Mouse (Mus musculus): ENCODE measurements around the gene Clk4.

The Clk4 gene

DNA sequence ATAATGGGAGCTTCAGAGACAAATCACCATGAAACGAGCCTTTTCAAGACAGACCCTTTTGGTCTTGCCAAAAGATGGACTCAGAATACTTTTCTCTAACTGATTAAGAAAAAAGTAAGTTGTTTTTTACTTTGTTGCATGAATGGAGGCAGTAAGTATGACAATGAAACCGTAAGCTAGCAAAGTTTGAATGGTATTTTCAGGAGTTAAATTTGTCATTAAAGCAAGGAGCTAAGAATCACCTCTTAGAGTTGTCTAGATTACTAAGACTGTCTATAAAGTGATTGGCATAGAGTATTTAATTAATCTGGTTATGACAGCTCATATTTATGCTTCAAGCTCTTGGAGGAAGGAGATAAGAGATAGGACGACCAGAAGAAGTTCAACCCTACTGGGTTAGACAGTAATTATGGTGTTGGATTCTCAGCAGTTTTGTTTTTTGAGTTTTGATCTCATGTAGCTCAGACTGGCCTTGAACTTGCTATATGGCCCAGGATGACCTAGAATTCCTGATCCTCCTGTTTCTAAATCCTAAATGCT lies at the start of gene Clk4:
TSS of gene Clk4 (plus strand) at position 51 of the 540 bp plus-strand sequence.
- DNase-seq (ENCODE audit: low spot score) = no peak

DNA sequence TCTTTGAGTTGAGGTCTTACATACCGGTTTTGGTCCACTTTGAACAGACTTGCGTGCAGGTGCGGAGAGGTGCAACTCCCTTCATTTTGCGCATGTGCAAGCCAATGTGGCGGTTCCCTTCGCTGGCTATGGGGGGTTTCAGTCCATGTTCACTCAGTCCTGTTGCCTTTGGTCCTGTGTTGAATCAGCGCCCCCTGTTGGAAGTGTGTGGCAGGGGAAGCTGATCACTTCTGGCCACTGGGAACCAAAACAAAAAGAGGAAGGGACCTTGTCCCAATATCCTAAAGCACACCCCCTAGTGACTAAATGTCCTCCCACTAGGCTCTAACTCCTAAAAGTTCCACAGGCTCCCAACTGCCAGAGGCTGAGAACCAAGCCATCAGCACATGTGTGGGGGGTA lies 47.5 kb upstream of the Clk4 start:
- no peak for DNase-seq (ENCODE audit: low spot score)

DNA sequence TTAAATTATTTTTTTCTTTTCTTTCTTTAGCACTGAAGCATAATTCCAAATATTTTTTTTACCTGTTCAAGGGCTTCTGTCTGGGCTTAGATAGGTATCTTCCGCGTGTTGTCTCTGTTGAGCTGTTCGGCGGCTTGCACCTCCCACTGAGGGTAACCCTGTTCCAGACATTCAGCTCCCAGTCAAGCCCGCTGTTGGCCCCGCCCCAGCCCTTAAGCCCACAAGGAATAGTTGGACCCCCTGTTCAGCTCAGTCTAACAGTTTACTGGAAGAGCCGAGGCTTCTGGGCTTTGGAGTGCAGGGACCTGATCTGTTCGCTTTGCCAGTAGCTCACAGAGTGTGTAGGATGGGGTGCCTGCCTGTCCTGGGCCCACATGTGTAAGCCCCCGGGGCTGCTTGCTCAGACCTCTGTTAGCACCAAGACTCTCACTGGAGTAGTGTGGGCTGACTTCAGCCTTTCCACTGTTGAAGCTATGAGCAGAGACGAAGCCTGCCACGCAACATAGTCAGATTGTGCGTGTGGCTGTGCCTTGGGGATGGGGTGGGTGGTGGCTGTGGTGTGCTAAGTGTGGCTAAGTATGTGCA lies 42.0 kb upstream of the Clk4 start:
- no peak for DNase-seq (ENCODE audit: low spot score)

DNA sequence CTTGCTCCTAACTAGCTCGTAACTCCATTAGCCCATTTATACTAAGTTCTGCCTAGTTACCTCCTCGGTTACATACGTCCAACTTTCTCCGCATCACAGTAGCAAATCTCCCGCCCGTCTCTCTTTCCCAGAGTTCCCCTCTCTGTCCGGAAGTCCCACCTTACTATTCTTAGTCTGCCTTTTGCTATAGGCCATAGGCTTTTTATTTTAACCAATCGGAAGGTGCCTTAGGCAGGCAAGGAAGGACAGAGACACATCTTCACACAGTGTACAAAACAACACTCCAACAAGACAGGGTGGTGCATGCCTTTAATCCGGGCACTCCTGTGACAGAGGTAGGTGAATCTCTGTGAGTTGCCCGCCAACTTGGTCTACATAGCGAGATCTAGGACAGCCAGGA lies 41.2 kb upstream of the Clk4 start, which contains the start of gene Gm12569:
TSS of gene Gm12569 (plus strand) at position 166 of the 400 bp plus-strand sequence.
- DNase-seq (ENCODE audit: low spot score) = no peak

DNA sequence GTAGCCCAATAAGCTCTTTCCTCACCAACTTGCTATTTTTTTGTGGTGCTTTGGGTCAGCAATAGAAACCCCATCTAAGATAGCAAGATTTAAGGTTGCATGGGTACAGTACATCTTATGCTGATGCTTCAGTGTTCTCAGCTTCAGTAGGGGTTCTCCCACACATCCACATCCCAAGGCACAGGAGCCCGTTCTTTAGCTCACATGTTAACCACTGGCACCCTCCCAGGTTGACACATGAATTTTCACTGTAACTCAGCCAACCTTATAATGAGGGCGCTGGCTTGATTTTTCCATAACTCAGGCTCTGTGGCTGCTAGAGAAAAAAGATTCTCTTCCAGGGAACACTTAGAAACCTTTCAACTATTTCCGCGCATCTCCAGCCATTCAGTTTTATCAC lies 34.4 kb upstream of the Clk4 start:
- DNase-seq (ENCODE audit: low spot score) = no peak

DNA sequence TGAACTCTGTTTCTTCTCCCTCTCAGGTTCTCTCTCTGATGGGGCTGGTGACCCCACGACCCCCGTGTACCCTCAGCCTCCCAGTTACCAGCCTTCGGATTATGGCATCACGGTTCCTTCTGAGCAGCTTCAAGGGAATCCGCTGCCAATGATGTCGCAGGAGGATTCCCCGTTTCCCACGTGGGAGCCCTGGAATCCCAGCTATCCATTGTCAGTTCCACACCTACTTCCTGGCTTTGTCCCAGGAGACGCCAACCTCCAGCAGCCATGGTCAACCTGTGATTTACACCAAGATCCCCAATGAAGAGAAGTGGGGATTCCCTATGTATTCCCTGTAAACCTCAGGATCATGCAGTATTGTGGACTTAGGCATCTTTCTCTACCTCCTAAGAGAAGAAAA lies 26.9 kb upstream of the Clk4 start:
- no peak for DNase-seq (ENCODE audit: low spot score)

DNA sequence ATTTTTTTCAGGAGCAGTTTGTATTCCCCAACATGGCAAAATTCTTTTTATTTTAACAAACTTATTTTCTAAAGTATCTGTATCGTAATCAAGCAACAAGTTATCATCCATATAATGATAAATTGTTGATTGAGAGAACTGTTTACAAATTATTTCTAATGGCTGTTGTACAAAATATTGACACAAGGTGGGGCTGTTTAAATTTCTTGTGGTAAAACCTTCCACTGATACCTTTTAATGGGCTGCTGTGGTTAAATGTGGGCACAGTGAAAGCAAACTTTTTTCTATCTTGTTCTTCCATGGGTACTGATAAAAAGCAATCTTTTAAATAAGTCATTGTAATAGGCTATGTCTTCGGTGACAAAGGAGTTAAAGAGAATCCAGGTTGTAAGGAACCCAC lies 18.6 kb upstream of the Clk4 start:
- DNase-seq (ENCODE audit: low spot score) = no peak

DNA sequence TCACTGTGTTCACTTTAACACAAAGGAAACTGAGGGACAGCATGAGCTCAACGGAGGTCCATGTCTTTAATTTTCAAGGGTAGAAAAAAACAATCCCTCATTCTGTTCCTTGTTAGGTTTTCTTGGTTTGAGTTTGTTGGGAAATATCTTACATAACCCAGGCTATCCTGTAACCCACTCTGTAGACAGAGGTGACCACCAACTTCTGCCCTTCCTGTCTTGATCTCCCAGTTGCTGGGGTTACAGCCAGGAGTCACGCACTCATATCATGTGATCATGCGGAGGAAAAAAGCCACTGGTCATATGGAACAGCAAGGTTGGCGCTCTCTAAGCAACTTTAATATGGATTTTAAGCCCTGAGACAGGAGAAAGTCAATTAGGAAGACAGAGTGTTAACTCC lies 4.5 kb upstream of the Clk4 start:
- no peak for DNase-seq (ENCODE audit: low spot score)

DNA sequence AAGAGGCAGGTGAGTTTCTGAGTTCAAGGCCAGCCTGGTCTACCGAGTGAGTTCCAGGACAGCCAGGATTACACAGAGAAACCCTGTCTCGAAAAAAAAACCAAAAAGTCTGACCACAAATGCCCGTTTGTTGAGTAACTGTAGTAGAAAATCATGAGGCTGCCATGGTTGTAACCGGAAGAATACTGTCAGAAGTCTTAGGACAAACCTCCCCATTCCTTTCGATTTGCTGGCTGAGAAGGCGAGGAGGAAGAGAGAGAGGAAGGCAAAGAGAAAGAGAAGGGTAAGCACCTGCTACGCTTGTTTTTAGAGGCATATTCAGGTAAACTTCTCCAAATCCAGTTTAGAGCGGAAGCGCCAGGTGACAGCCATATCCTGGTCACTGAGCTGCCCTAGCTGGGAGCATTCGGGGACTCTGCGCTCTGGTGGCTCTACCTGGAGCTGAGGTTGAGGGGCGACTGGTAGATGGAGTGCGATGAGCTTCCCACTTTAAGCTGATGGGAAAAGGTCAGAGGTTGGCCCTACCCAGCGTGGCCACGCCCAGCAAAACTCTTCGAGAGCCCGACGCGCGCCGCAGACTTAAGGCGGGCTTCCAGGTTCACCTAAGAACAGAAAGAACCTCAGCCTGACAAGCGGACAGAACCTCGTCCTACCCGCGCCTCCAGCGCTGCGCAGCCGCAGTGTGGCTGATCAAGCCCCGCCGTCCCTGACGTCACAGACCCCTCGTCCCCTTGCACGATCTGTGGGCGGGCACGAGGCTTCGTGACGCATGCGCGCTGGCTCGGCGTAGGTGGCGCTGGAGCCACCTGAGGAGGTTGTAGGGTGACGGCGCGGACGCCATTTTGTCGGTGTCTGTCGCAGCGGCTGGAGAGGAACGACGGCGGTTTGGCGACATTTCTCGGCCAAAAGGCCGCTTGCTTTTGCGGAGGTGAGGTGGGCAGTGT lies 1.1 kb downstream of the Clk4 start, which contains the start of gene BC049762:
TSS of gene BC049762 (minus strand) at position 705 of the 944 bp plus-strand sequence.
- DNase-seq (ENCODE audit: low spot score) = peak; percentile 98

DNA sequence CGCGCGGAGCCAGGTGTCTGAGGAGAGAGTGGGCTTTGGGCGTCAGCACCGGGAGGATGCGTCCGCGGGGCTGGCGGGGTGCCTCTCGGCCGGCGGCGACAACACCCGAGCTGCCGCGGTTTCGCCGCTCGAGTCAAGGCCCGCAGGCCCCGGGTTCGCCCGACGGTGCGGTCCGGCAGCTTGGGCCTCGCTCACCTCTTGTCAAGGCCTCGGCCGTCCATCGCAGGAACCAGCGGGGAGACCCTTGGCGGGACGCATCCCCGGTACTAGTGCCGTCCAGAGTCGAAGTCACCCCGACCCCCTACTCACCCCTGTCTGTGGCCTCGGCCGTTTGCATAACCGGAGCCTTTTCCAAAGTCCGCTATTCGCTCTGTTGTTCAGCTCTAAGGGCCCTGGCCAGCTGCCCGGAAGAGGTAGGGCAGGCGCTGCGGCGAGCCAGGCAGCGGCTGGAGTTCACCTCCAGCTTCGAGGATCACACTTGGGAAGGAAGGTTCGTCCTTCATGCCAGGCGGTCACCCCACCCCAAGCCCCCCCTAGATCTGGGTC lies 1.8 kb downstream of the Clk4 start:
- peak; percentile 17 for DNase-seq (ENCODE audit: low spot score)

DNA sequence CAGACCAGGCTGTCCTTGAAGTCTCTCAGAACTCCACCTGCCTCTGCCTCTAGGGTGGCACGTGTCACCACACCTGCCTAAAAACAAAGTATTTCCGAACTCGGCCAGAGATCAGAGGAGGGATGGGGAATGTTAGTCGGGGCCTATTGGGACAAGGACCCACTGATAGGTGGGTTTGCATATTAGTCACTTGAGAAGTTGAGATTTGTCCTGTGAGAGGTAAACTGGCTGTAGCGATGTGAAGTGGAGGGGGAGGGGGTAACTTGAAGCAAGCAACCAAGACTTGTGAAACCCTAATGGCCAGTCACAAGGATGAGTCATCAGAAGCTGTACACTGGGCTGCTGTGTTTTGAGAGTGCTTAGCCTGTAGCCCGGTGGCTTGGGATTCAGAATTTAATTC lies 2.8 kb downstream of the Clk4 start:
- DNase-seq (ENCODE audit: low spot score) = no peak

DNA sequence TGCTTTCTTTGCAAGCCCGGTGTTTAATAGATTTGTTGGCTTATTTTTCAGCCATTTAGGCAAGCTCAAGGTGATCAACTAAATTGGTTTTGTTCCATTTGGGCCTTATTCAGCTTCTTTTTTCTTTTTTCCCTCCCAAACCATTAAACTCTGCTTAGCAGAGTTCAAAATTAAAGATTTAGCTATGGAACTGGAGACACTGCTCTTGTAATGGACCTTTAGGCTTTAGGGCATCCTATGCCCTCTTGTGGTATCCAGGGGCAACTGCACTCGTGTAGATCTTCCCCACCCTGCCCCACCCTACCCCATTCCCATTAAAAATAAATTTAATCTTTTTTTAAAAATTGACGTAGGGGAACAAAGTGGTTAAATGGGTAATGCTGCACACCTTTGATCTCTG lies 3.8 kb downstream of the Clk4 start:
- DNase-seq (ENCODE audit: low spot score) = no peak

DNA sequence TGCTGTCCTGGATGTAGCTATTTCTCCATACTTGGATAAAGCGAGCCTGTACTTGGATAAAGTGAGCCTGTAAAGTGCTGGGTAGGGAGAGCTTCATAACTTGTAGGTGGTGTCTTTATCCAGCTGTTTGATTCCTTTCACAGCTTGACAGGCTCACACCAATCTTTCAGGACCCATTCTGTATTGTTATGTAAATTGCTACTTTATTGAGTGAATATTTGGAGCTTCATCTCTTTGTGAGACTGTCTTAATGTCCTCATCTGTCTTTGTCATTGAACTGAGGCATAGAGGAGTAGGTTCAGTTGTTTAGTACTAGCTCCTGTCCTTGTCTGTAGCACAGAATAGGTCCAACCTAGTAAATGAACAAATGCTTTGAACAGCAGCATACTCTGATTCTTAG lies 12.9 kb downstream of the Clk4 start:
- DNase-seq (ENCODE audit: low spot score) = no peak

DNA sequence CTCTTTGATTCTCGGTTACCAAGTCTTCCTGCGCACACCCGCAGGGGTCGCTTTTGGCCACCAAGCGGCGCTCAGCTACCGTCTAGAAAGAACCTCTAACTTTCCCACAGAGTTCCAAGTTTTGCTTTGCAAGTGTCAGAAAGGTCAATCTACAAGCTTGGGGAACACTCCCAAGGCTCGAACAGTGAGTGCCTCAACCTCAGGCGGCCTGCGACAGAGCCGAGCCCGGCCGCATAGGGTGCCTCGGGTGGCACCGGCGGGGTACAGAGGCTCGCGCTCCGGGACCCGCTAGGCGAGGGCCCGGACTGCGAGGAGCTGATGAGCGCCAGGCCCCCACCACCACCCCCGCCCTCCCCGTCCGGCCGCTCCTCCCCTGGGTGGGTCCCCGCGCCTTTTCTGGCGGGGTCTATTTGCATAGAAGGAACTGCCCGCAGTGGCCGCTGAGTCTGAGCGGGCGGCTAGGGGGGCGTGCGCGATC lies 28.1 kb downstream of the Clk4 start, which contains the start of gene Col23a1:
TSS of gene Col23a1 (plus strand) at position 357 of the 478 bp plus-strand sequence.
- peak; percentile 34 for DNase-seq (ENCODE audit: low spot score)

DNA sequence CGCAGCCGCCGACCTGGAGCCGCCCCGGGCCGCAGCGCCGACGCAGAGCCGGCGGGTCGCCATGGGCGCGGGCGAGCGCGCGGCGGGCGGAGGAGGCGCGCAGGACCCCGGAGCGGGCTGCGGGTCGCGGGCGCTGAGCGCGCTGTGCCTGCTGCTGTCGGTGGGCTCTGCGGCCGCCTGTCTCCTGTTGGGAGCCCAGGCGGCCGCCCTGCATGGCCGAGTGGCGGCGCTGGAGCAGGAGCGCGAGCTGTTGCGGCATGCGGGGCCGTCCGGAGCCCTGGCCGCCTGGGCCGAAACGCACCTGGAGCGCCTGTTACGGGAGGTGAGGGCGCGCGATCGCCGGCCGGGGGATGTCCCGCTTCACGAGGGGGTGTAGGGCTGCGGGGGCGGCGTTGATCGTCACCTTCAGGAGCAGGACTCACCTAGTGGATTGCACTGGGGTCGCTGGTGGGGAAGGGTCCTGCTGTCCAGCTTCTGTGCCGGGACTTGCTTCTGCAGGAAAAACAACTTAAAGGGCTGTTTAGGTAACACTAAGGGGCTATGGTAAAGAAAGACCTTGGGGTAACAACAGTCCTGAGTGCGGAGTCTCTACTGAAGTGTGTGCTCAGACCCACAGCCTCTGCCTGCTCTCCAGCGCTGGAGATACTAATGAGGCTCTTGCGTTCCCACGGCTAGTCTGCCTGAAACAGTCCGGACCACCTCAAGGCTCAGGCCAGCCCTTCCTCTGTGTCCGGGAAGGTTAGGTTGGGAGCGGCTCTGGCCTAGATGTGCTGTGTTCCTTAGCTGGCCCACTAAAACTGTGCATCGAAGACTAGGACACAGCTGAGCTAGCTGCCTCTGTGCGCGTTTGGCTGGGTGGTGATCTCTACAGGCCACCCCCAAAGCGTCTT lies 28.8 kb downstream of the Clk4 start:
- no peak for DNase-seq (ENCODE audit: low spot score)

DNA sequence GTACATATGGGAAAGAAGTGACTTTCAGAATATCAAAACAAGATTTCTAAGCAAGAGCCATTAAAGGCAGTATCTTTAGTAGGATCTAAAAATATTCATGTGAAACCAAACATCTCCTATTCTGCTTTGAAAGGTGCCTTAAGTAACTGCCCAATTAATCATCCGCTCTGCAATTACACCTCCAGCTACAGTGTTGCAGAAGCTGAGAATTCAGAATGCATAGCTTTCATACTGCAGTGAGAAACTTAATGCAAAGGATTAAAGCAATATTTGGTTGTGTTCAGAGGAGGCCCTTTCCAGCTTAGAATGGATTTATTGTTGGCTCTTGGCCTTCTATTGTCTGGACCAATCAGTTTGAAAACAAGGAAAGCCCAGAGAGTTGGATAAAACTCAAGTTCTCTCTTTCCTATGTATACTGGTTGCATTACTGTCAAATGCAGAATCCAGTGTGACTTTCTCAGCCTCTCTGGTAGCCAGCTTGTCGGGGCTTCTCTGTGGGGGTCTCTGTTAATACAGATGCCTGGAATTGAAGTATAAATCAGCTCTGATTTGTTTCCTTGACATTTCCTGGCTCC lies 32.5 kb downstream of the Clk4 start:
- no peak for DNase-seq (ENCODE audit: low spot score)

DNA sequence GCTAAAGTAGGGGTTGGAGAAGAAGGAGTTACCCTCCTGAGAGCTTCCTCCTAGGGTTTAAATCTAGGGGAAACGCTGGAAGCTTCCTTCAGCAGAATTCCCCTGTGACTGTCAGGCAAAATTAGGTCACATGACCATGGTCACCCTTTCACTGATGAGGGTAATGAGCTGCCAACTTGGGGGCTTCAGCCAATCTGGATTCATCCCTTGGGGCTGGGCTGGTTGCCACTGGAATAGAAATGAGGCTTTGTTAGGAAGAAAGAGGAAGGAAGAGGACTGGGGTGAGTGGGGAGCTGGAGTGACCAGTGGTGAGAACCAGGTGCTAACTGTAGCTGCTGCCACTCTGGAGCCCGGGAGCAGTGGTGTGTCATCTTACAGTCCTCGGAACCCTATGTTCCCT lies 34.2 kb downstream of the Clk4 start:
- DNase-seq (ENCODE audit: low spot score) = no peak

DNA sequence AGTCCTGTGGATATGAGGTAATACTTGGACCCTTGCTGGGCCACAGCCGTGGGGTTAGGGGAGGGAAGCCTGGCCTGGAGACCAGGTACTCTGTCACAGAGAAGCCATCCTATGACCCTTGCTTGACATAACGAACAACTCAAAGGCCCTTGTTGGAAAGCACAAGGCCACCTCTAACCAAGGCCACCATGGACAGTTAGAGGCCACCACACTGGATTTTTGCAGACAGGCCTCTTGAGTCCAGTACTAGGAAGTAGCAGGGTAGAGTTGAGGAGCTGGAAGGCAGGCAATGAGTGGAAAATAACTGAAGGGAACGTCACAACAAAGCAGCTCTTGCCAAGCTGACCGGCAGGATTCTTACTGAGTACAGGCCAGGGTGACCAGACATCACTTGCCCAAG lies 37.2 kb downstream of the Clk4 start:
- DNase-seq (ENCODE audit: low spot score) = no peak

DNA sequence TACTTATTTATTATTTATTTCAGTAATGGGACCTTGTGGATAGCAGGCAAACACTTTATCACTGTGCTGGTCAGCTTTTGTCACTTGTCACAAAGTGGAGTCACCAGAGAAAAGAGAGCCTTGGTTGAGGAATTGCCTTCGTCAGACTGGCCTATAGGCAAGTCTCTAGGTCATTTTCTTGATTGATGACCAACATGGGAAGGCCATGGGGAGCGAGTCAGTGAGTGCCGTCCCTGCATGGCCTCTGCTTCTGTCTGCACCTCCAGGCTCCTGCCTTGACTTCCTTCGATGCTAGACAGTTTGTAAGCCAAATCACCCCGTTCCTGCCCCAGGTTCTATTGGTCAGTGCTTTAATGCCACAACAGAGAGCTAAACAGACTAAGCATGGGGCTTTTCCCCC lies 40.9 kb downstream of the Clk4 start:
- DNase-seq (ENCODE audit: low spot score) = no peak

DNA sequence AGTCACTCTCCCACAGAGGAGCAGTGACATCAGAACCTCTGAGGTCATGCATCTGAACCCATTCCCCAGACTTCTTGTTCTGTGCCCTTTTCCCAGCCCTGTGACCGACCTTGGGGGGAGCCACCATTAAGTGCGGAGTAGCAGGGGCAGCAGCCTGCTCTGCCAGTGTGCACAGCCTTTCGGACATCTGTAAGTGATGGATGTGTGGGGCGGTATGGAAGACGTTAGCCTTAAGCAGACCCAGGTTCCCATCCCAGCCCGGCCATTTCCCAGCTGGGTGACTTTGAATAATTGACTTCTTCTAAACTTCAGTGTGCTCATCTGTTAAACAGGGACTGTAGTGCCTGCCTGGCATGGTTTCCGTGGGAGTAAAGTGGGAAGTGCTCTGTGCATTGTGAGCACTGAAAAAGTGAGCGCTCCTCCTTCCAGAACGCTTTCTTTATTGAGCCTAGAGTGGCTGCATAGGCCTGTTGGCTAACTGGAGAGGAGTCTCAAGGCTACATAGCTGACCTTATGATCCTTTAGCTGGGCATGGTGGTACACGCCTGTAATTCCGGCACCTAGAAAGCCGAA lies 42.5 kb downstream of the Clk4 start:
- no peak for DNase-seq (ENCODE audit: low spot score)

DNA sequence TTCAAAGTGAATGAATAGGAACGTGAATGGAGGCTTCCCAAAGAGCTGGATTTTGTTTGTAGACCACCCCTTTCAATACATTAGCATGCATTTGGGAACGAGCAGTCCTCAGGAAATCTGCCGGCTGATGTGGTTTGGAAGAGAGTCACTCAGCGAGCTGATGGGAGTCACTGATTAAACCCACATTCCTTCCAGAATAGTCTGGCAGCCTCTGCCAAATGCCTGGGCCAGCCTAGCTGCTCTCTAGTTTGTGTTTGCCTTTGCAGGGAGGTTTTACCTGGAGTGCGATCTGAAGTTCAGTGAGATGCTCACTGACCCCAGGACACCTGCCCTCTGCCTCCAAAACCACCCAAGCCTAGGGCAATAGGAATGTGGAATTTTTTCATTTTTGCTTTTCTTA lies 46.8 kb downstream of the Clk4 start:
- DNase-seq (ENCODE audit: low spot score) = no peak
